Mouse (Mus musculus): Measurements from ENCODE around the gene Fbxo7.

DNA sequence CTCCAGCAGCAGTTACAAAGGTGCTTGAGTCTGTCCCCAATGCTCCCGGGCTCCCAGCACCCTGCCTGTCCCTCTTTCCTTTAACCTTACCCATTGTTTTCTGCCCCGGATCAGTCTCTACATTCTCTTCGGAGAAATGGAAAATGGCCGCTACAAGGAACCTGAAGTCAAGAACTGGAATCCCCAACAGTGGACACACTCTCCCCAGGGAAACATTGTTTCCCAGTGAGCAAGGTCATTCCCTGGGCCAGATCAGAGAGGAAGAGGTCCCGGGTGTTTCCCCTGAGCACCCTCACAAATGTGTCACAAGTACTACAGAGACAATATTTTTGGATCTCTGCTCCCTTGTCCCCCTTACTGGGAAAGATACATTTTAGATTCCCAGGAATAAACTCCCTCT, 44.9 kb downstream of the Fbxo7 start:
- no peak for TF ChIP-seq GATA1 (IDR thresholded peaks at IDR 0.05; ENCODE audit: borderline replicate concordance, low read length)
- TF ChIP-seq FLI1 (IDR thresholded peaks at IDR 0.05; ENCODE audit: low read length) = no peak

Measured in megakaryocyte, embryonic 14.5 days (primary cell).